Mouse (Mus musculus) heart, postnatal 0 days (tissue): ENCODE data around the gene Ankrd13b.

Experiments
- CTCF ChIP-seq: IDR thresholded peaks from 2 replicates; pipeline ENCODE4 v1.5.1; 2016; ENCODE audit warnings: antibody characterized with exemption, control low read depth, low read depth
- EP300 ChIP-seq: IDR thresholded peaks from 2 replicates; pipeline ENCODE4 v1.6.1; 2016; ENCODE audit warnings: antibody characterized with exemption, low read depth

GRCm38 (mm10) chr11:77467157-77467556 lies 22.3 kb downstream of the Ankrd13b start:
- TF ChIP-seq CTCF (peak; percentile 45), EP300 (no peak)
